Mouse (Mus musculus) c-Kit-negative CD71-positive TER-119-positive erythroid progenitor cells, embryonic 14.5 days (primary cell): ENCODE data around the gene Gabra5.

Experiments
- DNase-seq: peaks from one replicate; pipeline ENCODE4 v3.0.0-alpha.2; 2013; ENCODE audit warnings: low read depth, low spot score

Gene Gabra5

GRCm38 (mm10) chr7:57509681-57510141 lies at the start of gene Gabra5:
Gene Gabra5, minus strand, starts transcription at chr7:57510059.
- no peak for DNase-seq

DNA sequence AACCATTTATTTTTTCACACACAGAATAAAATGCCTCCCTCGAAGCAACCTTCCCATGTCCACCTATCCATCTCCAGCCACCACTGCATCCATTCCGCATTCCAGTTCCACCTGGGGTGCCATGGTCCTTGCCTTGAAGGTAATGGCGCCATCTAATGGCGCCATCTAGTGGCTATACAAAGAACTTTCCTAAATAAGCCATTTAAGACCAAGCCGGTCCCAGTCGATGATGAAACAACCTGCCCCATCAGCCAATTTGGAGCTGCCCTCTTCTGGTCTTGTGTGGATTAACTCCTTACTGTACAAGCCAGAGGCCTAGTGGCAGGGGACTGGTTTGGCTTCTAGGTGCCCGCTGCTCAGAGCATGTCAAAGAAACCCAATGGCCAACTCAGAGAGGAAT lies 28.7 kb upstream of the Gabra5 start:
- DNase-seq, result no peak

- no peak for DNase-seq
Measured at GRCm38 (mm10) chr7:57532676-57533075, 22.8 kb upstream of the Gabra5 start.

DNA sequence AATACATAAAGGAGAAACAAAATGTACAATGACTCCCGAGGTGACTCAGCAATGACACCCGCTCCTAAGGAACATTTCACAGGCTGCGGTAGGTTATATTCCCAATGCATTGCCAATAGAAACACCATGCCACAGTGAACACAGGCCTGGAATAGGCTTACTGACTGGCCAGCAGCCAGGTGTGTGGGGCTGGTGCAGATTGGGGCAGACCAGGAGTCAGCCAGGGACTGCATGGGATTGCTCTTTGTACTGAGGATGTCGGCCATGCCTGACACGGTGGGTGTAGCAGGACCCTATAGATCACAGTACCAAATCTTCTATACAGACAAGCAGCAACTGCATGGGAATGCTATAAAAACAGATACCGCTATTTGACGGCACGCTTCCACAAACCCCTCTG lies 20.1 kb upstream of the Gabra5 start:
- no peak for DNase-seq

DNA sequence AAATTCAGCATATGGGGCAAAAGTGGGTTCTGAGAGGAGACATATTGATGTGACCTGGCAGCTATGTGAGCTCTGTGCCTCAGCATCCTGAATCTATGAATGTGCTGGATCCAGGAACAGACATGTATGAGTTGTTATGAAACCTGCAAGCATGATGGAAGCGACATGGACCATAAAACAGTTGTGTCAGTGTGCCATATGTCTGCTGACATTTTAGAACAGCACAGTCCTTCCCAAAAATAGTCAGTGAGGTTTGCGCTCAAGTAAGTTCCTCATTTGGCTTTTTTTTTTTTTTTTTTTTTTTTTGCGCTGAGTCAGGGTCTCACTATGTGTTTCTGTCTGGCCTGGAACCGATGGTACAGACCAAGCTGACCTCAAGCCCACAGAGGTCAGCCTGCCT lies 19.6 kb upstream of the Gabra5 start:
- no peak for DNase-seq

- no peak for DNase-seq
Measured at GRCm38 (mm10) chr7:57512955-57513354, 3.1 kb upstream of the Gabra5 start.

- DNase-seq, result no peak
Measured at GRCm38 (mm10) chr7:57508860-57509632, 813 bp downstream of the Gabra5 start.

DNA sequence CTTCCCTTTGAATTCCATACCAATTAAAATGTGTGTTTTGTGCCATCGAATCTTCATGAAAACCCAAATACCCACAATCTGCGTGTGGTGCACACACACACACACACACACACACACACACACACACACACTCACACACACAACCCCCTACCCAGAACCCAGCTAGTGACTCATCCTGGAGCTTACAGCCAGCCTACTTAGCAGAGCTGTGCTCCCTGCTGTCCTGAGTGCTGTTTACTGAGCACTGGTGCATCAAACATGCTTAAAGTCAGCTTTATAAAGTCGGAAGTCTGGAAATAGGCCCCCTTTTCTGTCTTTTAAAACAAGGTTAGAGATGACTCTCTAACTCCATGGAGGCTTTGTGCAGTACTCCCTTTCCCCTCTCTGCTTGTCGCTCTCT lies 7.0 kb downstream of the Gabra5 start:
- no peak for DNase-seq

DNA sequence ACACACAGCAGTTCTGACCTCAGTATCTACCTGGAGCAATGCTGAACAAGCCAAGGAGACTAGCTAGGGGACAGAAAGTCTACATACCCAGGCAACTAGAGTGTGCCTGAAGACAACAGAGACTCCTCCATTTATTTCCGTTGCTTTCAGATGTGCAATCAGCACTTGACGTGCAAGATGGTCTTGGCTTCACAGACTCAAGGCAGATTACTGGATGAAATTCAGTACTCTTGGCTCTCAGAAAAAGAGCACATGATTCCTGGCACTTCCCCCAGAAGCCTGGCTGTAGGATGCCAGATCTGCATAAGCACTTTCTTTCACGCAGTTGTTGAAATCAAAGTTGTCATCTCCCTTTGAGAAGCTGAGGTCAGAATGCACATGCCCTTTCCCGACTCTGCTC lies 18.1 kb downstream of the Gabra5 start:
- no peak for DNase-seq

GRCm38 (mm10) chr7:57486907-57487306 lies 23.0 kb downstream of the Gabra5 start:
- DNase-seq, result no peak

DNA sequence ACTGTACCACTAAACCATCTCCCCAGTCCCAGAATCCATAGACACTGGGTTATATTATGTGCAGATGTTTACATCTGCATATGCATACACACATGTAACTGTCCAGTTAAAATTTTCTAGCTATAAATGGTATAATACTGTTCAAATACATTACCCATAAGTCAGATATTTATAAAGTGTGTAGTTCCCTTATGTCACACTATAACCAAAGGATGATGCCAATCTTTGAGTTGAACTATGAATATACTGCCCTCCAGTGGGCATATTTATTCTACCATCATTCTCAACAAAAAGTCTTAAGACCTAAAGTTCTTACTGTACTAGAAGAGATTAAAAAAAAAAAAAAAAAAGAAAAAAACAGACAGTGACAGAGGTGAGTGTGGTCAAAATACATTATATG lies 27.0 kb downstream of the Gabra5 start:
- DNase-seq, result no peak

DNA sequence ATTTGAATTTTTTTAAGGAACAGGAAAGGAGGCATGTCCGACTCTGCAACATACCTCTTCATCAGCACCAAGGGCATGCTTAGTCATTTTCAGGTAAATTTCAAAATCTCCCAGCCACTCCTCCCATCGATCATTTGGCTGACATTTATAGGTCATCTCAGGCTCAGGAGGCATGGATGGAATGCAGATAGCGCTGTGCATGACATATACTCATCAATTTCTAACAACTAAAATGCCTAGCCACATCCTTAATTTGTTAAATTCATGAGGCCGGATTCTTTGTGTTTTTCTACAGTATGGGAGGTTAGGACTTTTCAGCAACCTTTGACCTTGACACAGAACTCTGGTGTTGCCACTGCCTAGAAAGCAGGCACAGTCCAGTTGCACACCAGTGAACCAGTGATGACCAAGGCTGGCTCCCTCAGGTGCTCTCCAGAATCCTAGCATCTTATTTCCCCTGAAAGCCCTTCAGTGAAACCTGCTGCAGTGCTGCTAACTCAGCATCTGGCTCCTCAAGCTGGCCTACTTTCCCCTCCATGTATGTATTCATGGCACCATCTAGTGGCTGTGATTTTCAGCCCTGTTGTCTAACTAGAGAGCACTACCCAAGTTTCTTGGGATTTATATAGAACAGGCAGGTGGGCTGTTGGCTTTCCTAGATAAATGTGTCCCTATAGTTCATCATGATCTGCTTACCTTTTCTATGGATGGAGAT lies 35.9 kb downstream of the Gabra5 start:
- DNase-seq, result no peak

DNA sequence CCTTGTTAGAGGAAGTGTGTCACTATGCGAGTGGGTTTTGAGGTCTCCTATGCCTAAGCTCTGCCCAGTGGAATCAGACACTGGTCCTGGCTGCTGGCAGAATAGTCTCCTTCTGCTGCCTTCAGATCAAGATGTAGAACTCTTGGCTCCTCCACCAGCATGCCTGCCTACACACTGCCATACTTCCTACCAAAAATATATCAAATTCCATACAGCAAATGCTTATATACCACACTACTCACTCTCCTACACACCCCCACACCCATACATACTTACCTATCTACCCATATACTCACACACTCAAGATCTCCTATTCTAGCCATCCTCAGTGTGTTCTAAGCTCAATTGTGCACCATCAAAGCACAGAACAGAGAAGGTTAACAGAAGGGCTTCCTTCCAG lies 38.5 kb downstream of the Gabra5 start:
- no peak for DNase-seq

GRCm38 (mm10) chr7:57460354-57460753 lies 49.5 kb downstream of the Gabra5 start:
- no peak for DNase-seq

GRCm38 (mm10) chr7:57448239-57448638 lies 61.6 kb downstream of the Gabra5 start:
- no peak for DNase-seq

DNA sequence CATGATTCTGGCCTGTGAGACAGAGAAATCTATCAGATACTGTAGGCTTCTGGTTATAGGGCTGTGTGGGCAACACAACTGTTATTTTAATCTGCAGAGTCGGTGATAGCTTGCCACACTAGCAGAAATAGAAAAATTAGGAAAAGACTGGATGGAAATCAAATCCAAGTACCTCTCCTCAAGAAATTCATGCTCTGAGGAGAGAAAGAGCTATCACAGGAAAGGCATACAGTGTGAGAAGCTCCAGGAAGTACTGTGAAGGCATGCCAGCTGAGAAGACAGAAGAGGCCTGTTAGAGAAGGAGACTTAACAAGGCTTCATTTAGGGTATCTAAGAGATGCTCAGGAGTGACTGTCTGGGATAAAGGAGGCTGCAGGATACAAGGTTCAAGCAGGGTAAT lies 87.2 kb downstream of the Gabra5 start:
- no peak for DNase-seq

GRCm38 (mm10) chr7:57421044-57421443 lies 88.8 kb downstream of the Gabra5 start:
- no peak for DNase-seq

GRCm38 (mm10) chr7:57419392-57419791 lies 90.5 kb downstream of the Gabra5 start, which contains the start of gene Gabrb3:
Gene Gabrb3, plus strand, starts transcription at chr7:57419692.
- no peak for DNase-seq

- no peak for DNase-seq
Measured at GRCm38 (mm10) chr7:57412896-57413295, 97.0 kb downstream of the Gabra5 start.

DNA sequence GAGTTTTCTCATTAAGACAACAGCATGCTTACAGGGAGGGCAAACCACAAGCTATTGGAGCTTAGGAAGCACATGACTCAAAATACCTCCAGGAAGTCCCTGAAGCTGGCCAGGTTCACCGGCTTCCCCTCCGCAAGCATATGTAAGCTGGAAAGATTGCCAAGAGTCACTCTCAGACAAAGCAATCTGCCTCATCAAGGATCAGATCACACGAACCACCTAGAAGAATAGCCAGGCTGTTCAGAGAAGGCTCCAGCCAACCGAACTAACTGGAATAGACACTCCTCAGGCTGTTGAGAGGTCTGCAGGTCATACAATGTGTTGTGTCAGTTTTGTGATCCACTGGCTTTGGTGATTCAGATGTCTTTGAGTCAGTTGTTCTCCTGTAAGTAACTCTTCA lies 98.7 kb downstream of the Gabra5 start:
- no peak for DNase-seq

- no peak for DNase-seq
Measured at GRCm38 (mm10) chr7:57393551-57393950, 116.3 kb downstream of the Gabra5 start.

DNA sequence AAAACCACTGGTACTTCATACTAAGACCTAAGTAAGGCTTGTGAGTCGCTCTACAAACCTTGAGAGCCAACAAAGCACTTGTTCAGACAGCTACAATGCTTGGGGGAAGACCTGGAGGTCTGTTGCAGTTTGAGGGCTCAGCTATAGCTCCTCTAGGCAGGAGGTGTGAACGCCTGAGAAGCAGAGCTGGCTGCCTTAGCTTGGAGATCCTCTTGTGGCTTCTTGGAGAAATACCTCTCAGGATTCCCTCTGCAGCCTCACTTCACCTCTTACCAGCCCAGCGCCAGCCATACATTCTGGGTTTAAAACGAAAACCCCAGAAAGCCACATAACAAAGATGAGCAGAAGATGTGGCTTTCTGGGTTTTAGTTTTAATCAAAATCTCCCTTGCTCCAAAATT lies 119.8 kb downstream of the Gabra5 start:
- no peak for DNase-seq

- DNase-seq, result no peak
Measured at GRCm38 (mm10) chr7:57387341-57387654, 122.6 kb downstream of the Gabra5 start.
